Mouse (Mus musculus): ENCODE data around the gene Cntn5. TPM values are rescaled to one million over a fixed set of nuclear protein-coding genes. Genes with fewer than 3 reads are reported as not detected.
"Not testable (repeated sequence)": the region's sequence is repeated elsewhere in the genome, so short reads cannot be mapped to it uniquely, and the experiment has no call there.

The Cntn5 gene
- polyA plus RNA-seq, 3 experiments from 2014 or later: 0.66 TPM; not detected in 2

- no peak for ATAC-seq
These were observed 253.9 kb downstream of the Cntn5 start for GRCm38 (mm10) chr9:10650632-10651031.

- no peak for ATAC-seq
These were observed 258.6 kb downstream of the Cntn5 start for GRCm38 (mm10) chr9:10645951-10646350.

- no peak for ATAC-seq
These were observed 259.3 kb downstream of the Cntn5 start for GRCm38 (mm10) chr9:10645045-10645830.

- ATAC-seq: no peak
These were observed 286.5 kb downstream of the Cntn5 start for GRCm38 (mm10) chr9:10618036-10618435.

- no peak for ATAC-seq
These were observed 329.0 kb downstream of the Cntn5 start for GRCm38 (mm10) chr9:10575346-10576241.

- no peak for ATAC-seq
These were observed 334.7 kb downstream of the Cntn5 start for GRCm38 (mm10) chr9:10569830-10570229.

- ATAC-seq: not testable (repeated sequence)
These were observed 363.7 kb downstream of the Cntn5 start for GRCm38 (mm10) chr9:10540877-10541276.

GRCm38 (mm10) chr9:10532248-10532647 lies 372.3 kb downstream of the Cntn5 start:
- ATAC-seq: no peak

- ATAC-seq: no peak
These were observed 373.5 kb downstream of the Cntn5 start for GRCm38 (mm10) chr9:10531087-10531486.

- no peak for ATAC-seq
These were observed 375.0 kb downstream of the Cntn5 start for GRCm38 (mm10) chr9:10529528-10529927.

GRCm38 (mm10) chr9:10529113-10529512 lies 375.5 kb downstream of the Cntn5 start:
- ATAC-seq: no peak

- no peak for ATAC-seq
These were observed 375.9 kb downstream of the Cntn5 start for GRCm38 (mm10) chr9:10528692-10529091.

- no peak for ATAC-seq
These were observed 378.5 kb downstream of the Cntn5 start for GRCm38 (mm10) chr9:10525915-10526667.

GRCm38 (mm10) chr9:10522604-10523003 lies 382.0 kb downstream of the Cntn5 start:
- ATAC-seq: no peak

GRCm38 (mm10) chr9:10521054-10521453 lies 383.5 kb downstream of the Cntn5 start:
- ATAC-seq: no peak

- no peak for ATAC-seq
These were observed 412.3 kb downstream of the Cntn5 start for GRCm38 (mm10) chr9:10492243-10492642.

- no peak for ATAC-seq
These were observed 433.0 kb downstream of the Cntn5 start for GRCm38 (mm10) chr9:10471484-10472125.

GRCm38 (mm10) chr9:10464758-10465157 lies 439.8 kb downstream of the Cntn5 start:
- no peak for ATAC-seq

- ATAC-seq: no peak
These were observed 446.7 kb downstream of the Cntn5 start for GRCm38 (mm10) chr9:10457900-10458299.

- no peak for ATAC-seq
These were observed 455.5 kb downstream of the Cntn5 start for GRCm38 (mm10) chr9:10448987-10449563.

- no peak for ATAC-seq
These were observed 457.2 kb downstream of the Cntn5 start for GRCm38 (mm10) chr9:10447220-10447837.
